Mouse (Mus musculus): ENCODE data around the gene Mbd4. TPM values are rescaled to one million over a fixed set of nuclear protein-coding genes. Genes with fewer than 3 reads are reported as not detected.

Mbd4 gene
- polyA plus RNA-seq, 1 experiment from 2014 or later, result 8.9 TPM

DNA sequence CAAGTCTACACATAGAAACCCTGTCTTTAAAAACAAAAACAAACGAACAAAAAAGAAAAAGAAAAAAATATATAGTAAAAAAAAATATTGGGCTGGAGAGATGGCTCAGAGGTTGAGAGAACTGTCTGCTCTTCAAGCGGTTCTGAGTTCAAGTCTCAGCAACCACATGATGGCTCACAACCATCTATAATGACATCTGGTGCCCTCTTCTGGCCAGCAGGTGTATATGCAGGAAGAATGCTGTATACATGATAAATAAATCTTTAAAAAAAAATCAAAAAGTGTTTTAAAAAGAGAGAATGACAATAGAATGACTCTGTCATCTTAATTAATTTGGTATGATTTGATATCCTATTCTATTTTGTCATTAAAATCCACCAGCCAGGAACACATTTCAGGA lies 1.3 kb upstream of the Mbd4 start:
- no peaks in the 10 kb centered on the region for H3K36me3 ChIP-seq (ENCODE audit: control insufficient read depth, insufficient read depth, low read length)
- H3K9ac ChIP-seq (ENCODE audit: low read depth, low read length), result no peak overlapping the region
- no peak overlapping the region for H3K27ac ChIP-seq (ENCODE audit: low read length)
- peaks cover 11% of the 10 kb centered on the region for H3K4me1 ChIP-seq (ENCODE audit: control insufficient read depth, insufficient read depth, low read length)
- H3K4me3 ChIP-seq (ENCODE audit: low read depth, low read length), result no peak overlapping the region
- WGBS, result 66% methylated on average over 2 of the region's 2 CpGs
- H3K4me2 ChIP-seq (ENCODE audit: low read length), result no peak overlapping the region
- no peaks in the 10 kb centered on the region for H3K9me3 ChIP-seq (replicated peaks; ENCODE audit: control insufficient read depth, low read length, poor library complexity, severe bottlenecking)
- no peak for ATAC-seq
- no peaks in the 10 kb centered on the region for H3K27me3 ChIP-seq (ENCODE audit: control insufficient read depth, insufficient read depth, low read depth, low read length)

GRCm38 (mm10) chr6:115853985-115854384 lies 814 bp upstream of the Mbd4 start:
- peak overlapping the region; percentile 88 for H3K27ac ChIP-seq (ENCODE audit: low read length)
- peak overlapping the region; percentile 60 for H3K4me2 ChIP-seq (ENCODE audit: low read length)
- no peaks in the 10 kb centered on the region for H3K36me3 ChIP-seq (ENCODE audit: control insufficient read depth, insufficient read depth, low read length)
- H3K27me3 ChIP-seq (ENCODE audit: control insufficient read depth, insufficient read depth, low read depth, low read length), result no peaks in the 10 kb centered on the region
- peak overlapping the region; percentile 69 for H3K4me3 ChIP-seq (ENCODE audit: low read depth, low read length)
- peaks cover 11% of the 10 kb centered on the region for H3K4me1 ChIP-seq (ENCODE audit: control insufficient read depth, insufficient read depth, low read length)
- peak overlapping the region; percentile 66 for H3K9ac ChIP-seq (ENCODE audit: low read depth, low read length)
- no peak for ATAC-seq
- 39% methylated on average over 7 of the region's 7 CpGs for WGBS
- H3K9me3 ChIP-seq (replicated peaks; ENCODE audit: control insufficient read depth, low read length, poor library complexity, severe bottlenecking), result no peaks in the 10 kb centered on the region

DNA sequence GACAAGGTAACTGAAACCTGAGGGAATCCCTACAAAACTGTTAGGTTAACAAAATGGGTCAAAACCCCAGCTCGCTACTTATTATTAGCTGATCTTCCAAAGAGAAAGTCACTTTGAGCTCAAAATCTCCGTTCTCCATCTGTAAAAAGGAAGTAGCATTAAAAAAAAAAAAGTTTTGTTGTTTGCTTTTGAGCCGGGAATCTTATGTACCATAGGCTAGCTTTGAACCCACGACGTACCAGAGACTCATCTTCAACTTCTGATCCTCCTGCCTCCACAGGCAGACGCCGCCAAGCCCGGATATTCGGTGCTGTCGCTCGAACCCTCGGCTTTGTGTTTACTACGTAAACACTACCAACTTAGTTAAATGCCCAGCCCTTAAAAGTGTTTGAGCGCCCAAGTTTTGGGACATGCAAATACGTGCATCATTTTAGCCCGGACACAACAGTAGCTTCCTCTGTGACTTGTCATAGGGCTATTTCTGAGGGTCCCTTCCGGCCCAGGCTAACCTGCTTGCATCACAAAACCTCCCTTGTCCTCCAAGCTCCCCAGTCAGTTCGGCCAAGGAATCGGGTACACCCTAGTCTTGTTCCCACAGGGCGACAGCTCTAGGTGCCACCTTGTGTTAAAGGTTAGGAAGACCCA lies 603 bp downstream of the Mbd4 start:
- no peaks in the 10 kb centered on the region for H3K27me3 ChIP-seq (ENCODE audit: control insufficient read depth, insufficient read depth, low read depth, low read length)
- peak overlapping the region; percentile 73 for H3K27ac ChIP-seq (ENCODE audit: low read length)
- ATAC-seq, result no peak; the same call in 1 of the 2 replicates
- H3K9me3 ChIP-seq (replicated peaks; ENCODE audit: control insufficient read depth, low read length, poor library complexity, severe bottlenecking), result no peaks in the 10 kb centered on the region
- peak overlapping the region; percentile 69 for H3K4me3 ChIP-seq (ENCODE audit: low read depth, low read length)
- 5% methylated on average over 20 of the region's 20 CpGs for WGBS
- H3K36me3 ChIP-seq (ENCODE audit: control insufficient read depth, insufficient read depth, low read length), result no peaks in the 10 kb centered on the region
- H3K4me1 ChIP-seq (ENCODE audit: control insufficient read depth, insufficient read depth, low read length), result peaks cover 11% of the 10 kb centered on the region
- H3K4me2 ChIP-seq (ENCODE audit: low read length), result peak overlapping the region; percentile 57
- H3K9ac ChIP-seq (ENCODE audit: low read depth, low read length), result peak overlapping the region; percentile 61

- Histone ChIP-seq H3K36me3 (ENCODE audit: control insufficient read depth, insufficient read depth, low read length) (0 out of 2 replicates have a peak, but pooled peaks cover 4% of the 10 kb centered on the region), H3K27me3 (ENCODE audit: control insufficient read depth, insufficient read depth, low read depth, low read length) (no peaks in the 10 kb centered on the region), H3K4me3 (ENCODE audit: low read depth, low read length) (no peak overlapping the region), H3K9me3 (replicated peaks; ENCODE audit: control insufficient read depth, low read length, poor library complexity, severe bottlenecking) (no peaks in the 10 kb centered on the region), H3K4me2 (ENCODE audit: low read length) (no peak overlapping the region), H3K9ac (ENCODE audit: low read depth, low read length) (no peak overlapping the region), H3K27ac (ENCODE audit: low read length) (no peak overlapping the region), H3K4me1 (ENCODE audit: control insufficient read depth, insufficient read depth, low read length) (peaks cover 6% of the 10 kb centered on the region)
- WGBS, result 93% methylated on average over 10 of the region's 10 CpGs
- no peak for ATAC-seq
These were observed 4.4 kb downstream of the Mbd4 start for GRCm38 (mm10) chr6:115848598-115849304.

GRCm38 (mm10) chr6:115846640-115847411 lies 6.3 kb downstream of the Mbd4 start:
- H3K27me3 ChIP-seq (ENCODE audit: control insufficient read depth, insufficient read depth, low read depth, low read length), result no peaks in the 10 kb centered on the region
- H3K4me3 ChIP-seq (ENCODE audit: low read depth, low read length), result no peak overlapping the region
- WGBS, result 58% methylated on average over 5 of the region's 8 CpGs
- H3K27ac ChIP-seq (ENCODE audit: low read length), result no peak overlapping the region
- no peak for ATAC-seq
- no peaks in the 10 kb centered on the region for H3K4me1 ChIP-seq (ENCODE audit: control insufficient read depth, insufficient read depth, low read length)
- no peak overlapping the region for H3K9ac ChIP-seq (ENCODE audit: low read depth, low read length)
- H3K4me2 ChIP-seq (ENCODE audit: low read length), result no peak overlapping the region
- H3K36me3 ChIP-seq (ENCODE audit: control insufficient read depth, insufficient read depth, low read length), result peaks cover 5% of the 10 kb centered on the region; the same call in 1 of the 2 replicates
- H3K9me3 ChIP-seq (replicated peaks; ENCODE audit: control insufficient read depth, low read length, poor library complexity, severe bottlenecking), result no peaks in the 10 kb centered on the region

GRCm38 (mm10) chr6:115845006-115845405 lies 8.2 kb downstream of the Mbd4 start:
- Histone ChIP-seq H3K4me1 (ENCODE audit: control insufficient read depth, insufficient read depth, low read length) (no peaks in the 10 kb centered on the region), H3K36me3 (ENCODE audit: control insufficient read depth, insufficient read depth, low read length) (peaks cover 8% of the 10 kb centered on the region; the same call in 1 of the 2 replicates)
- no peak for ATAC-seq

DNA sequence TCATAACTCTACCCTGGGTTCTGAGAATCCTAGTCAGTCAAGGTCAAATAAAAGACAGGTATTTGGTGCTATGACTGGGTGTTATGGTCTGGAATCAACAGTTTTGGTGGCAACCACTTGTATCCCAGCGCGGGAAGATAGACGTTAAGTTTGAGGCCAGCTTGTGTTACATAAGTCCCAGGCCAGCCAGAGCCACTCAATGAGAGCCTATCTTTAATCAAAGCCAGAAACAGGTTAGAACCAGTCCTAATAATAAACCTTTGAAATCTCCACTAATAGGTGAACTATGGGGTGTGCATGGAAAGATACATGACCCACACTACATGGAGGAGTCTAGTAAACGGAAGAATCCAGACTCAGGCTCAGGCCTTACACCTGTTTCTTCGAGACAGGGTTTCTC lies 14.4 kb downstream of the Mbd4 start:
- peak; percentile 27; the same call in 1 of the 2 replicates for ATAC-seq
- Histone ChIP-seq H3K4me1 (ENCODE audit: control insufficient read depth, insufficient read depth, low read length) (peaks cover 3% of the 10 kb centered on the region; the same call in 1 of the 2 replicates), H3K27ac (ENCODE audit: low read length) (no peak overlapping the region), H3K27me3 (ENCODE audit: control insufficient read depth, insufficient read depth, low read depth, low read length) (no peaks in the 10 kb centered on the region), H3K36me3 (ENCODE audit: control insufficient read depth, insufficient read depth, low read length) (peaks cover 4% of the 10 kb centered on the region; the same call in 1 of the 2 replicates), H3K9me3 (replicated peaks; ENCODE audit: control insufficient read depth, low read length, poor library complexity, severe bottlenecking) (no peaks in the 10 kb centered on the region), H3K4me2 (ENCODE audit: low read length) (peak overlapping the region; percentile 80), H3K4me3 (ENCODE audit: low read depth, low read length) (peak overlapping the region; percentile 40), H3K9ac (ENCODE audit: low read depth, low read length) (peak overlapping the region; percentile 51; the same call in 1 of the 2 replicates)
- 76% methylated on average over 5 of the region's 5 CpGs for WGBS

More at GRCm38 (mm10) chr6:115845006-115845405, 8.2 kb downstream of the Mbd4 start:
- no peak overlapping the region for H3K9ac ChIP-seq (ENCODE audit: low read depth, low read length)
- no peak overlapping the region for H3K27ac ChIP-seq (ENCODE audit: low read length)
- H3K9me3 ChIP-seq (replicated peaks; ENCODE audit: control insufficient read depth, low read length, poor library complexity, severe bottlenecking), result no peaks in the 10 kb centered on the region
- H3K27me3 ChIP-seq (ENCODE audit: control insufficient read depth, insufficient read depth, low read depth, low read length), result no peaks in the 10 kb centered on the region
- H3K4me2 ChIP-seq (ENCODE audit: low read length), result no peak overlapping the region
- H3K4me3 ChIP-seq (ENCODE audit: low read depth, low read length), result no peak overlapping the region
- 93% methylated on average over 4 of the region's 4 CpGs for WGBS

DNA sequence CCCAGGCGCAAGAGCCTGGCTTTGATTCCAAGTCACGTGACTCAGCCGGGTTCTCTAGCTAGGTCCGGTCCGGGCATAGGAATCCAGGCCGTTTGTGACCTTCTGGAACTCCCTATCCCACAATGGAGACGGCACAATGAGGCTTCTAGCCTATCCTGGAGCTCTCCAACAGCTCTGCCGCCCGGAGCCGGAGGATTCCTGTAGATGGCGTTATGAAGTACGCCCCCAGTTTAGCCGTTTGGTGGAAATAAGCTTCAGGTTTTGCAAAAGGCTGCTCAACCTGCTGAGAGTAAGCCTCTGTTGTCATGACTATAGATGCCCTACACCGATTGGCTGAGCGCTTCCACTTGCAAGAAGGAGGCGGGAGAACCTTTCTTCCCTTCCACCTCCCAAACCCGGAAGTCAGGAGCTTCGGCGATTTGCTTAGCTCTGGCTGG lies 15.0 kb downstream of the Mbd4 start, which contains the start of gene Efcab12:
Gene Efcab12, minus strand, starts transcription at position 252 of the 437 bp plus-strand sequence.
- peak within 1 kb of the TSS; percentile 19; the same call in 1 of the 2 replicates for H3K27ac ChIP-seq (ENCODE audit: low read length)
- peak within 1 kb of the TSS; percentile 51; the same call in 1 of the 2 replicates for H3K9ac ChIP-seq (ENCODE audit: low read depth, low read length)
- no peaks in the 10 kb centered on the region for H3K9me3 ChIP-seq (replicated peaks; ENCODE audit: control insufficient read depth, low read length, poor library complexity, severe bottlenecking)
- no peaks in the 10 kb centered on the region for H3K27me3 ChIP-seq (ENCODE audit: control insufficient read depth, insufficient read depth, low read depth, low read length)
- peak; percentile 96 for ATAC-seq
- WGBS, result under 1% methylated on average over 19 of the region's 19 CpGs
- peak within 1 kb of the TSS; percentile 80 for H3K4me2 ChIP-seq (ENCODE audit: low read length)
- H3K4me3 ChIP-seq (ENCODE audit: low read depth, low read length), result peak within 1 kb of the TSS; percentile 40
- H3K36me3 ChIP-seq (ENCODE audit: control insufficient read depth, insufficient read depth, low read length), result peaks cover 4% of the 10 kb centered on the region; the same call in 1 of the 2 replicates
- H3K4me1 ChIP-seq (ENCODE audit: control insufficient read depth, insufficient read depth, low read length), result peaks cover 3% of the 10 kb centered on the region; the same call in 1 of the 2 replicates
